Mouse (Mus musculus) cerebellum, postnatal 36 days (tissue): Measurements from ENCODE around the gene Tacc2.

Experiments
- DNase-seq, 2 experiments: peaks; one replicate each; pipeline ENCODE4 v3.0.0; 2021 to 2022; ENCODE audit warnings: mixed read lengths in 2 of 2

The Tacc2 gene

DNA sequence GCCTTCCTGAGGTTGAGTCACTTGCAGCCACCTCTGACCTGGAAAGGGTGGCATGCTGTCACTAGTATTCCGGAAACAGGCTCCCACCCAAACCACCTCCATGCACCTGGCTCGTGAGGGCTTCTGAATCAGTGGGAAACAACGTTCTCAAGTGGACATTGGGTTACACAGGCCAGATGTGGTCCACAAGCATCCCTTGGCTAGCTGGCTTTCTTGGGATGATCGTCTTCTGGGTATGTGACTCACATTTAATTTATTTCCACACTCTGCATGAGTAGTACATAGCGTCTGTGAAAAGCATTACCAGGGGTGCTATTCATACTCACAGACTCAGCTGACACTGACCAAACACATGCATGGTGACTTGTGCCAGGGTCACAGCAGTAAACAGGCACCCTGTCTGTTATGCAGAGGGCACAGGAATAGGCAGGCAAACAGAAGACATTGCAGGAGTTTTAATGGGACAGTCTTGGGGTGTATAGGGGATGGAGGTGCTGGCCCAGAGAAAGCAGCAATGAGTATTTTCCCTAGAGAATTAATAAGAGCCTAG, 205.3 kb downstream of the Tacc2 start:
- no peak for DNase-seq

GRCm38 (mm10) chr7:130785923-130786575, 208.8 kb downstream of the Tacc2 start:
- no peak for DNase-seq

DNA sequence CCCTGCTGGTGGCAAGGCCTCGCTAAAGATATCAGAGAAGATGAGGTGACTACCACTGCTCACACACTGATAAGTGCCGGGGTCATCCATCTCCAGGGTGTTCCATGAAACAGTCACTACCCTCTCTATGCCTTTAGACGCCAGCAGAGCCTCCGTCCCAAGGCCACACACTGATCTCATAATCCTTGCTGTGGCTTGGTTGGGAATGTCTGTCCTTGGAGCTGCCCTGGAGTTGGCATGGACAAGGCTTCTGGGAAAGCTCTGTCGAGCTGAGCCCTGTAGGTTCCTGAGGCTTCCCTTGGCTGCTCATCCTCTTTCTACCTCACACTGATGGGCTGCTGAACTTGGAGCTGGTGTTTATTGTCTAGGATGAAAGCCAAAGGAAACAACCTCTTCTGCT, 209.5 kb downstream of the Tacc2 start:
- DNase-seq: no peak

DNA sequence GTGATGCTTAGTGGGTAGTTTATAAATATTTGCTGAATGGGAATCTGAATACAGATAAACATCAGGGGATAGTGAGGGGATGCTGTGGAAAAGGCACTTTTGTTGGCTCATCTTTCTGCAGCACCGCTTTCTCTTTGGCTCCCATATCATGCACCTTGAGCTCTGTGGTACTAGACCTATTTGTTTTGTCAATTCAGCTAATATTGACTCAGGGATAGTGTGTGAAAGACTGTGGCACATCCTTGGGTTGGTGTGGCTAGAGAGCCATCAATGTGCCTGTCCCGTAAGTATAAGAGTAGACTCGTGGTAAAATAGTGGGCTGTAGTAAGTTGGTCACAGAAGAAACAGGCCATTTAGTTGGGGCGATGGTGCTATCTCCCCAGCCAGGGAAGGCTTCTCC, 210.3 kb downstream of the Tacc2 start:
- DNase-seq: no peak

- DNase-seq: no peak
These were observed 211.7 kb downstream of the Tacc2 start for GRCm38 (mm10) chr7:130788950-130789349.

DNA sequence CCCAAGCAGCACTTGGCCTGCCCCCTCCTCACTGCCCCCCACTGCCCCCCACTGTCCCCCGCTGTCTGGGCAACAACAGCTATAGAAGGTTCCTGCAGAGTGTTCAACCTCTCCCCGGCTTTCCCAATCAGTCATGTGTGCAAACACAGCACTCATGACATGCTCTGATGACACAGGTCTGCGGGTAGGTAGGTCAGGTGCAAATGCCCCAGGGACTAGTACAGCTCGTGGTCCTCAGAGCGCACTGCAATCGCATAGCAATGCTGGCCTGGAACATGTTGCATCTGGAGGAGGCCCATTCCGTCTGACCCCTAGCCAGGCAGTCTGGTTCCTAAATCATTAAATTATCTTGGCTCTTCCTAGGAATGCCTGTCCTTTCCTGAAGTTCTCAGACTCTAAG, 212.2 kb downstream of the Tacc2 start:
- DNase-seq: no peak

- DNase-seq: no peak
These were observed 216.4 kb downstream of the Tacc2 start for GRCm38 (mm10) chr7:130793671-130794070.

DNA sequence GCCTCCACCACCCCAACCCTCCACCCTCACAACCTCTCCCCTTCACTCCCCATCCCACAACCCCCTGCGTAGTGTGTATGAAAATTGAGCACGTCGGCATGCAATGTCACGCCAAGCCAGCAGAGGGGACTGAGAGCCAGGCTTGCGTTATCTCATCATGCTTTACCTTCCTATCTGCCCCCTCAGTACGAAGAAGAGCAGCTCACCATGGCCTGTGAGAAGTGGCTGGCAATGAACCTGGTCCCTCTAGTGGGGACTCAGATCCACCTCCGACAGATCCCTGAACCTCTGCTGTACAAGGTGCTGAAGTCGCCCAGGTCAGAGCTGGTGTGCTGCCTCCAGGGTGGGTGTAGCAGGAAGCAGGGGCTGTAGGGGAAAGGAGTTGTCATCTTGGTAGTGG, 219.5 kb downstream of the Tacc2 start:
- DNase-seq: no peak

DNA sequence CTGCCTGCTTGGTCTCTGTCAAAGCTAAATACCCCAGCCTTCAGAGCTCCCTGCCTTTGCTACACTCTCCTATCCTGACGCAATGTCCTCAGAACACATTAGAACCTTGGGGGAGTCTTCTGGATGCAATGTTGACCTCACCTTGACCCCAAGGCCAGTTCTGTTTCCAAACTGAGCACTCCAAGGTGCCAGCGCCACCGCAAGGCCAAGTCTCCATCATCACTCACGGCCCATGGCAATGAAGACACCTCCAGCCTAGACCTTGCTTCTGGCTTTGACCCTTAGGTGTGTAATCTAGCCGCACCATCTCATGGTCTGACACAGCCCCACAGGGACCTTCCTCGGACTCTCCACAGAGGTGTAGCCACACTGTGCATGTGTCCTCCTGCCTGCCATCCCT, 220.3 kb downstream of the Tacc2 start:
- no peak for DNase-seq

DNA sequence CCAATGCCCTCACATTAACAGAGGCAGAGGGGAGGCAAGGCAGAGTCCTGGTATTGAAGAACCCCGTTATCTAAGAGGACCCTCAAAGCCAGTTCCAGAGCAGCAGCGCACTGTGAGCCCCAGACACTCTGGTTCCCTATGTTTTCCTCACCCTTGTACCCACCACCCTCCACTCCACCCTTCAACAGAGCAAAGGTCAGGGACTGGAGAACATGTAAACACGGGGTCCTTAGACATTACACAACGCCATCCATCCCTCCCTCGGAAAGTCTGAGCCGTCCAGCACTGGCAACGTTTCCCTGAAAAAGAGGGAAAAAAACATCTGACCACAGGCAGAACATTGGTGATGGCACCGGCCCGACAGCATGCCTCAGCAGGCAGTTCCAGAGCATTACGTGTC, 222.2 kb downstream of the Tacc2 start:
- no peak for DNase-seq

DNA sequence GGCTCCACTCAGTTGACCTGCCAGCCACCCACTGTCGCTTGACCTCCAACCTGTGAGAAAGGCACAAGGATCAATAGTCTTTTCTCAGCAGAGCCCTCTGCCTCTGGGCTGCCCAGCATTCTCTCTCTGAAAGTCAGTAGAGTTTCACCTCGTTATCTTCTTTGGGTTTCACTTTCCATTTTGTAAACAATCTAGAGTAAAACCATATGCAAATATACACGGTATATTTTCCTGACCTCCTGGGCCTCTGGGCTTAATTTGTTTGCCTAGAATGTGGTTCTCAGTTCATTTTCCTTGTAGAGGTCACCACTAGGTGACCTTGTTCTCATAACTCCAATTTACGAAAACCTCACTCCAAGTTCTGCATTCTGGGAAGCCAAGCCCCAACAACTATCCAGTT, 223.4 kb downstream of the Tacc2 start:
- no peak for DNase-seq

DNA sequence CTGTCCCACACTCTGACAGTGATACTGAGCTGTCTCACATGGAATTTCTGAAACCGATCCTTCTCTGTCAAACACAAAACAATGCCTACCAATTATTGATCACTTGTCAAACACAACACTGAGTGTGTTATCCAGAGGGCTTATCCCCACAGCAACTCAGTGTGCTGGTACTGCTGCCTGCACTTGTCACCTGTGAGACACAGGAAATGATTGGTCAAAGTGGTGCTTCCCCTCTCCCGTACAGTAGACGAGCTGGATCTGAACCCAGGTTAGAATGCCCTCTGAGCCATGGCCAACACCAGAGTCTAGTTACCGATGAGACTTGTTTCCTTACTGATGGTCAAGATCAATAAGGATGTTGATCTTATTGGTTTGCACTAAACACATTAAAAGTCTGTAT, 224.6 kb downstream of the Tacc2 start:
- DNase-seq: no peak

DNA sequence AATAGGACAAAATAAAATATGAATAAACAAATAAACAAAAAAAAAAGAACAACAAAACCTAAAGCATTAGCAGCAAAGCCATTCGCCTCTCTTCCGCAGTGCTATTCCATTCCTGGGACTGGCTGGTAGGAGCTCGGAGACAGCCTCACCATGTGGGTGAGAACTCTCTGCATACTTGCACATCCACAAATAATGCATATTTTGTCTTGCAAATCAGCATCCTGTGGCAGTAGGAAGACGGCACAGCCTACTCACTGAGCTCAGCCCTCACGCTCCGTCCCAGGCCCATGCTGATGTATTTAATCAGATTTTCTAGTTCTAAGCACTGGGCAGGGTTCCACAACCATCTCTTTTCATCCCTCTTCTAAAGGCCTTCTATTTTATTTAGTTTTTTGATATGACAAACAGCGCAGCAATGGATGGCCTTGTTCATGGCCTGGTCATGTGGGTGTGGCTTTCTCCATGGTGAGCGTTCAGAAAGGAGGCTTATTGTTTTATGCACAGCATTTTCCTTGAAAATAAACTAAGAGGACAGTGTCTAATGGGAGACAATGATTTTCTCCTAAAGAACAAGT, 226.1 kb downstream of the Tacc2 start:
- DNase-seq: no peak

DNA sequence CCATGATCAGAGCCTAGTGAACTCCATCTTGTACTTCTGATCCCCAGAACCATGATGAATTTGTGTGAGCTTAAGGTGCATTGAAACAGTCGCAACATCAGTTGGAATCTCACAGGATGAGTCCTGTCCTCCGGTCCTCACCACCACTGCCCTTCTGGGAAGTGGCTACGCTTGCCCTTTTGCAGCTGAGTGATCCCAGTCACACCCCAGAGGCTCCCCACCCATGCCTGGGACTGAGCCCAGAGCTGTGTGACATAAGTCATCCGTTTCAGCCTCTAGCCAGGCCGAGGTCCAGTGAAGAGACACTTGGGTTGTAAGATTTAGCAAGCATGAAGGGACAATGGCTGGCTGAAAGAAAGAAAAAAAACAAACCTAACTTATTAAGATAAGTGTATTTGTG, 227.8 kb downstream of the Tacc2 start:
- DNase-seq: no peak

DNA sequence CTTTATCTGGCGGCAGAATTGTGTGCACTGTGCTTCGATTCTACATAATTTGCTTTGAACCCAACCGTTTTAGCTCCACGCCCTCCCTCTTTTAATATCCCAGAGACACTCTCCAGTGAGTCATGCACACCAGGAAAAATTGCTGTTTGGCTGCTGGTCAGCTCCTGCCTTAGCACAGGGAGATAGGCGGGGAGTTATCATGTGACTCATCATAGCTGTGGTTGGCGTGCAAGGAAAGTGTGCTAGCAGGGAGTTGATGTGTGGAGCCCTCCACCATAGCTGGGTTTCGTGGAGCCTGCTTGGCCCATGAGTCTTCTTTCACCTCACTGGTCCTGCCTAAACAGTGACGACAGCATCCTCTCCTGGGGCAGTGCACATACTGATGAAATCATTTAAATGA, 230.5 kb downstream of the Tacc2 start:
- peak; percentile 38 to 48 for DNase-seq

DNA sequence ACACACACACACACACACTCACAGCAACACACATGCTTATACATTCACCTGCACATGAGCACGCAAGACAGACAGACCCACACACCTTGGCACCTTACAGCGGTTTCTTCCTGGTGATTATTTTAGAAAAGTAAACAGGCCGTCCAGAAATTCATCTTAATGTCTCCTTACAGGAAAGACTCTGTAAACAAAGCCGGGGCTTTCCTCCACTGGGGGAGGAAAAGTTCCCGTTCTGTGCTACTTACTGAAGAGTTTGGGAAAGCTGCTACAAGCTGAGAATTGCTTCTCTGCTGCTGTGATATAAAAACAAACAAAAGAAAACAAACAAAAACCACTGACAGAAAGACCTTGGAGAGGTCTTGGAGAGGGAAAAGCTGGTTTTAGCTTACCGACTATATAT, 231.5 kb downstream of the Tacc2 start:
- DNase-seq: no peak

DNA sequence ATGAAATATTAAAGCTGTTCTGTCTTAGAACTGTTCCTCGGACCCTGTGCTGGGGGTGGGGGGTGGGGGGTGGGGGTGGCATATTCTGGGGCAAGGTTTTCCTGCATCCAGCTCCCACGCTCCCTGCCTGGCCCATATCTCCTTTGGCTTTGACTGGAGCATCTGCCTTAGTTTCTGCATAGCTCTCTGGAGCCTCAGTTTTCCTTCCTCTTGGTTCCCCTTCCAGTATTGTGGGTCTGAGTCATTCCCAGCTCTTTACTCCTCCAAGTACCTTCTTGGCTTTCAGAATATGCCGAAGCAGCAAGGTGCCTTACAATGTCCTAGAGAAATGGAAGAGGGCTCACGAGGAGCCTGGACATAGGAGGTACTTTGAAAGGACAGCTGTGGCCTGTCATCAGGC, 233.0 kb downstream of the Tacc2 start:
- no peak for DNase-seq

- no peak for DNase-seq
These were observed 235.2 kb downstream of the Tacc2 start for GRCm38 (mm10) chr7:130812407-130812806.
